Mouse (Mus musculus) stomach, postnatal 0 days (tissue): ENCODE data around the gene Gm4305.
"Not testable (repeated sequence)": the region's sequence is repeated elsewhere in the genome, so short reads cannot be mapped to it uniquely, and the experiment has no call there.

Experiments
- CTCF ChIP-seq: IDR thresholded peaks from 2 replicates; pipeline ENCODE4 v1.5.1; 2016; ENCODE audit warnings: antibody characterized with exemption, low read depth, mild to moderate bottlenecking, moderate library complexity
- EP300 ChIP-seq: optimal IDR thresholded peaks from 2 replicates; pipeline ENCODE3; 2016; ENCODE audit warnings: antibody characterized with exemption

- TF ChIP-seq EP300, CTCF: not testable (repeated sequence)
Observed at GRCm38 (mm10) chr10:100361038-100361437, 10.1 kb downstream of the Gm4305 start, which contains the start of gene Gm4307.
